Mouse (Mus musculus) midbrain, embryonic 13.5 days (tissue): ENCODE measurements at regions not wholly inside any gene's neighbourhood (a gene's known extent, or its start where the extent isn't known, plus 50 kb on each side); places are given as distances from the start of the nearest gene placed in this dataset.

Experiments
- ATAC-seq: fragments of 200-750 bp; cut with Nextera tagmentation; 2 replicates; pipeline ENCODE4 v1.8.0; 2017; ENCODE audit warnings: mild to moderate bottlenecking, moderate TSS enrichment, moderate library complexity
- H3K27ac ChIP-seq: fragments of 300-500 bp; sonication (generic); 2 replicates; pipeline ENCODE4 v1.5.1; 2015; ENCODE audit warnings: inconsistent platforms, mild to moderate bottlenecking, moderate library complexity
- H3K27me3 ChIP-seq: fragments of 300-500 bp; sonication (generic); 2 replicates; pipeline ENCODE4 v1.6.1; 2015; ENCODE audit warnings: mild to moderate bottlenecking, inconsistent platforms
- H3K36me3 ChIP-seq: fragments of 300-500 bp; sonication (generic); 2 replicates; pipeline ENCODE4 v1.6.1; 2015; ENCODE audit warnings: mild to moderate bottlenecking, inconsistent platforms
- H3K4me1 ChIP-seq: fragments of 300-500 bp; sonication (generic); replicated peaks from 2 replicates; pipeline ENCODE4 v1.6.1; 2015; ENCODE audit warnings: inconsistent platforms
- H3K4me2 ChIP-seq: fragments of 300-500 bp; sonication (generic); replicated peaks from 2 replicates; pipeline ENCODE4 v1.6.1; 2015; ENCODE audit warnings: moderate library complexity, mild to moderate bottlenecking, inconsistent platforms
- H3K4me3 ChIP-seq: fragments of 300-500 bp; sonication (generic); replicated peaks from 2 replicates; pipeline ENCODE4 v1.5.1; 2015; ENCODE audit warnings: mild to moderate bottlenecking, inconsistent platforms
- H3K9ac ChIP-seq: fragments of 300-500 bp; sonication (generic); replicated peaks from 2 replicates; pipeline ENCODE4 v1.6.1; 2015; ENCODE audit warnings: mild to moderate bottlenecking, inconsistent platforms
- H3K9me3 ChIP-seq: fragments of 300-500 bp; sonication (generic); 2 replicates; pipeline ENCODE4 v1.6.1; 2016; ENCODE audit warnings: mild to moderate bottlenecking, inconsistent platforms
- WGBS: fragments of 180-500 bp; shearing (Covaris S2); methylation state at CpG from one replicate; pipeline ENCODE4 v1.1.7; 2015; 5-methylcytosine and 5-hydroxymethylcytosine counted together

DNA sequence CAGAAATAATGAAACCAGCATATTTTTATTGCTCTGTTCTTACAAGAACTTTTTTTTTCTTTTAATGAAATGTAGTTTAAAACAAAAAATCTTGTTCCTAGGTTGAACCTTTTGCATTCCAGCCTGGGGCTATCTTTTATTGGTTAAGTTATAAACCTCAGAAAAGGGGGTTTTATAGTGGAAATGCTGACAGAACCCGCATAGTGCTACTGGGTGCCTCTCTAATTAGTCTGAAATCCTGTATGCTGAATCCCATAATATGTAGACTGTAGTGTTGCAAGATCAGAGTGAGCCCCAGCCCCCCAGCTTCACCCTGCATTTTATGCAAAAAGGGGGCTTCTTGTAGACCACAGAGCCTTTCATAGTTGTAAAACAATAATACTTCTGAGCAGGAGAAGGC lies 164.4 kb upstream of the Atp5g3 start:
- no peak for ATAC-seq
- Histone ChIP-seq H3K4me2 (no peak overlapping the region), H3K4me1 (peaks cover 12% of the 10 kb centered on the region; the same call in 1 of the 2 replicates), H3K27me3 (peaks cover 18% of the 10 kb centered on the region; the same call in 1 of the 2 replicates), H3K4me3 (no peak overlapping the region), H3K9me3 (no peaks in the 10 kb centered on the region), H3K36me3 (no peaks in the 10 kb centered on the region), H3K9ac (no peak overlapping the region), H3K27ac (no peak overlapping the region)
- 83% methylated on average over 1 of the region's 1 CpGs for WGBS

DNA sequence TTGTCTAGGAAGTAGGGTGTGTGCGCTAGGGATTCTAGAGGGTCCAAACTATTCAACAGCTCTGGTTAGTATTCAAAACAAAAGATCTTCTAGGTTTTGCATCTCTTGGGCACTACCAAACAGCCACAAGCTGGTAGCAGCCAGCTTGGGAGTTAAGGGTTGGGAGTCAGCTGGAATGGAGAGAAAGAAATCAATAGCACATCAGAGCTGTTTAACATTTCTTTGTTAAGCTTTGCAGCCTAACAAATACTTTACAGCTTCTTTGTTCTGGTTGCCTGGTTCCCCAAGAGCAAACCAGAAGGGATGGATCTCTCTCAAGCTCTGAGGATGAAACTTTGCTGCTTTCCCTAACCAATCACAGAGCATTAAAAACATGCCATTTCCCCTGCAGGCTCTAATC lies 162.3 kb upstream of the Atp5g3 start:
- H3K4me3 ChIP-seq, result no peak overlapping the region
- 79% methylated on average over 1 of the region's 1 CpGs for WGBS
- no peaks in the 10 kb centered on the region for H3K9me3 ChIP-seq
- H3K36me3 ChIP-seq, result no peaks in the 10 kb centered on the region
- no peak for ATAC-seq
- H3K4me2 ChIP-seq, result no peak overlapping the region
- H3K4me1 ChIP-seq, result peaks cover 12% of the 10 kb centered on the region; the same call in 1 of the 2 replicates
- peaks cover 23% of the 10 kb centered on the region; the same call in 1 of the 2 replicates for H3K27me3 ChIP-seq
- no peak overlapping the region for H3K9ac ChIP-seq
- no peak overlapping the region for H3K27ac ChIP-seq

DNA sequence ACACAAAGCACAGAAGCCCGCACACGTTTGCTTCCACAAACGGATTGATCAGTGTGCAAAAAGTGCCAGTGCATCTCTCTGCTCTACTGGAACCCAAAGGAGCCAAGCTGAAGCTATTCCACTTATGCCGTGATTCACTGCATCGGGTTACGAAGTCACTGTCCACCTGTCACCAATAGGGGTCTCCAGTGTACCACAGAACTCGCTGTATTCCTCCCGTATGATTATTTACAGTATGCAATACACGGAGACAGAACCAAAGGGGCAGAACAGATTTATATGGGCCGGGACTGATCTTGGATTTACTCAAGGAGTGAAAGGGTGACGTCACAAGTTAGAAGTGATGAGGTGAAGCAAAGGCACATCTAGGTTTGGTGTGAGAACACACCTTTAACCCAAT lies 155.5 kb upstream of the Atp5g3 start:
- Histone ChIP-seq H3K4me3 (no peak overlapping the region), H3K9ac (no peak overlapping the region), H3K9me3 (no peaks in the 10 kb centered on the region), H3K4me2 (0 out of 2 replicates have a peak overlapping the region, but pooled peaks have one; percentile 11), H3K36me3 (no peaks in the 10 kb centered on the region), H3K4me1 (peaks cover 27% of the 10 kb centered on the region), H3K27ac (no peak overlapping the region), H3K27me3 (peaks cover 39% of the 10 kb centered on the region)
- peak; percentile 82 for ATAC-seq
- 4% methylated on average over 11 of the region's 11 CpGs for WGBS

DNA sequence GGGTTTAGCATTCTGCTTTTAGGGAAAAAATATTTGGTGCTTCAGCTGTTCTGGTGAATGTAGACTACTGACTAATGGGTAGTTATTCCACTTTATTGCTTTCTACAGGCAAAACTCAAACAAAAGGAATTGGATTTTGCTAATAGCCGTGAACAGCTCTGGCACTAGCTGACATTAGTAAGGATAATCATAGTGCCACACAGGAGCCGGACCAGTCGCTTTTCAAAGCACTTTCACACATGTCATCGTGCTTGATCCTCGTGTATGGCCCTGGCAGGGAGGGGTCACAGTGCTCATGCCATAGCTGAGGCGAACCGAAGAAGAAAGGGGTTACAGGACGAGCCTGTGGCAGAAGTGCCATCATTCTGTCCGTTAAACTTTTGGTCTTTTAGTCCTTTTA lies 153.2 kb upstream of the Atp5g3 start:
- H3K27ac ChIP-seq, result peak overlapping the region; percentile 68
- H3K4me3 ChIP-seq, result peak overlapping the region; percentile 15; the same call in 1 of the 2 replicates
- no peaks in the 10 kb centered on the region for H3K9me3 ChIP-seq
- H3K4me1 ChIP-seq, result peaks cover 27% of the 10 kb centered on the region
- ATAC-seq, result no peak; the same call in 1 of the 2 replicates
- peaks cover 32% of the 10 kb centered on the region for H3K27me3 ChIP-seq
- H3K9ac ChIP-seq, result no peak overlapping the region
- 49% methylated on average over 9 of the region's 9 CpGs for WGBS
- H3K4me2 ChIP-seq, result peak overlapping the region; percentile 41
- no peaks in the 10 kb centered on the region for H3K36me3 ChIP-seq

DNA sequence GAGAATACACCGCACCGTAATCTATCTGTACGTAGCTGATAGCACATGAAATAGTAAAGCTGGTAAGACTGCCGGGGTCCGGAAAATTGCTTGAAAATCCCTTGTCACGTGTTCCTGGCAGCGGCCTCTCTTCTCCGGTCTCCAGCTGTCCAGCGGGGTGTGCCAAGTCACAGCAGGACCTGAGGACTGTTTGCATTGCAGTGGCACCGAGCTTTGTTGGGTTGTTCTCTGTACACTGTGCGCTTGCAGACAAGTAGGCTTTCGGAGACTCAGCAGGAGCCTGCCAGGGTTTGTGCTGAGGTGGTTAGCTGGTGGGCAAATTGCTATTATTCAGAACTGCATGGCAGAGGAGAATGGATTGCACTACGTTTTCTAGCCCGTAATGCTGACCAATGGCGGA lies 152.7 kb upstream of the Atp5g3 start:
- H3K4me1 ChIP-seq, result peaks cover 27% of the 10 kb centered on the region
- peaks cover 30% of the 10 kb centered on the region for H3K27me3 ChIP-seq
- H3K9me3 ChIP-seq, result no peaks in the 10 kb centered on the region
- H3K36me3 ChIP-seq, result no peaks in the 10 kb centered on the region
- ATAC-seq, result peak; percentile 92
- WGBS, result 44% methylated on average over 15 of the region's 15 CpGs
- peak overlapping the region; percentile 15 for H3K4me3 ChIP-seq
- H3K9ac ChIP-seq, result peak overlapping the region; percentile 49; the same call in 1 of the 2 replicates
- H3K4me2 ChIP-seq, result peak overlapping the region; percentile 41
- H3K27ac ChIP-seq, result peak overlapping the region; percentile 68

DNA sequence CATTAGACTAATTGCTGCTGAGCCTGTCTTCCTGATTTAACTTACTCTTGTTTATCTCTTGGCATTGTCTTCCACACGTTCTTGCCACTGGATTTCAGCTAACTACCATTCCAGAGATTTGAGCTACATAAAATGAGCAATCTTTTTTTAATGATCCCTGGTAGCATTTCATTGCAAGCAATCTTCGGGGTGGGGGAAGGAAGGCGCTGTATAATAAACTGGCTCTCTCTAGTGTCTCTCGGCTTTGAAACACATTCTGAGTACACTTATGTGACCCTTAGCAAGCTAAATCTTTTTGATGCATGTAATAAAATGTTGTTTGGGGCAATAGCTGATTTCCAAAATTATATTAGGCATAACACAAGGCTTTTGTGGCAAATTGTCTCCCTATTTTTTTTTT lies 152.2 kb upstream of the Atp5g3 start:
- Histone ChIP-seq H3K9ac (peak overlapping the region; percentile 49; the same call in 1 of the 2 replicates), H3K9me3 (no peaks in the 10 kb centered on the region), H3K27ac (peak overlapping the region; percentile 39; the same call in 1 of the 2 replicates), H3K27me3 (peaks cover 27% of the 10 kb centered on the region), H3K36me3 (no peaks in the 10 kb centered on the region), H3K4me1 (peaks cover 27% of the 10 kb centered on the region), H3K4me2 (peak overlapping the region; percentile 41; the same call in 1 of the 2 replicates), H3K4me3 (0 out of 2 replicates have a peak overlapping the region, but pooled peaks have one; percentile 15)
- no peak for ATAC-seq
- WGBS, result 66% methylated on average over 4 of the region's 4 CpGs

DNA sequence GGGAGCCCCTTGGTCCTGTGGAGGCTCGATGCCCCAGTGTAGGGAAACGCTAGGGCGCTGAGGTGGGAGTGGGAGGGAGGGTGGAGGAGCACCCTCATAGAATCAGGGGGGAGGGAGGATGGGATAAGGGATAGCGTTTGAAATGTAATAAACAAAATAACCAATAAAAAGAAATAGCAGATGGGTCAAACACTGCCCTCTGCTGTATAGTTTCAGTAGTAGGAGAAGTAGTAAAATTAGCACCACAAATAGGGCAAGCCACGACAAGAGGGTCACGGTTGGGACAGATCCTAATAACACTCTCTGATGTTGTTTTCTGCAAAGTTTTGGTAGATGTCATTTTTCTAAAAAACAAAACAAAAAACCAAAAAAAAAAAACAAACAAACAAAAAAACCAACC lies 131.3 kb upstream of the Atp5g3 start:
- Histone ChIP-seq H3K27me3 (no peaks in the 10 kb centered on the region), H3K9me3 (no peaks in the 10 kb centered on the region), H3K4me2 (no peak overlapping the region), H3K4me1 (peaks cover 7% of the 10 kb centered on the region), H3K9ac (no peak overlapping the region), H3K27ac (no peak overlapping the region), H3K36me3 (no peaks in the 10 kb centered on the region), H3K4me3 (no peak overlapping the region)
- no peak for ATAC-seq
- 80% methylated on average over 6 of the region's 6 CpGs for WGBS

DNA sequence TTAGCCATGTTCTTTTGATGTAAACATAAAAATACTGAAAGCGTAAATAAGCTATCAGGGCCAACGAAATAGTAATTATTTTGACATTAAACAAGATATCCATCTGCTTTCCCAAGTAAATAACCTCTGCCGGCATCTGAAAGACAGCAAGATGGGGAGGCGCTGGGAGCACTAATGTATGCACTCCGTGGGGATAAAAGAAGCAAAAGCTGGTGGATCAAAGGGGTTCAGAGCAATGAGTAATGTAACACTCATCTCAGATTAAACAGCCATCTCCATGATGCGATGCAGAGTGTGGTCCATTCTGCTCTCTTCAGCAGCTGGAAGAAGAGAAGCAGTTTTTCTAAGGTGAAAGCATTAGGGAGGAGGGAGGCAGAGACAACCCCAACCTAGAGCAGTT lies 128.5 kb upstream of the Atp5g3 start:
- no peak overlapping the region for H3K9ac ChIP-seq
- no peak for ATAC-seq
- no peaks in the 10 kb centered on the region for H3K9me3 ChIP-seq
- 38% methylated on average over 6 of the region's 6 CpGs for WGBS
- H3K36me3 ChIP-seq, result no peaks in the 10 kb centered on the region
- H3K27ac ChIP-seq, result no peak overlapping the region
- H3K4me1 ChIP-seq, result peaks cover 7% of the 10 kb centered on the region
- H3K27me3 ChIP-seq, result no peaks in the 10 kb centered on the region
- H3K4me3 ChIP-seq, result no peak overlapping the region
- no peak overlapping the region for H3K4me2 ChIP-seq

DNA sequence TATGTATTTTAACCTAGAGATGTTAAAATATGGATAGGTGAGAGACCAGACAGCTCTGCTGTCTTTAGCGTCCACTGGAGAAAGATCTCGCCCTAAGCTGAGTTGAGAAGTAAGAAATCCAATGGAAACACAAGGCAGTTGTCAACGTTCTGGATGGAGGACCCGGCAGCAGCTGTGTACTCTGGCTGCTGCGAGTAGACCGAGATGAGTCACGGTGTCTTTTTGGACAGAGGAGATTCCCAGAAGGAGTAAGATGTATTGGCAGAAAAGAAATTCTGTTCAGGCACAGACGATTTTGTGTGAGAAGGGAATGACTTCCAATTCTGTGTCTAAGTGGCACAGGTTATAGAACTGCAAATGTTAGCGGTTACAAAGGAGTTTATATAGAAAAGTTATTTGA lies 124.9 kb upstream of the Atp5g3 start:
- no peak overlapping the region for H3K4me3 ChIP-seq
- no peaks in the 10 kb centered on the region for H3K36me3 ChIP-seq
- no peak overlapping the region for H3K9ac ChIP-seq
- H3K4me2 ChIP-seq, result no peak overlapping the region
- H3K9me3 ChIP-seq, result no peaks in the 10 kb centered on the region
- no peak for ATAC-seq
- 93% methylated on average over 9 of the region's 9 CpGs for WGBS
- peaks cover 7% of the 10 kb centered on the region for H3K4me1 ChIP-seq
- H3K27ac ChIP-seq, result no peak overlapping the region
- no peaks in the 10 kb centered on the region for H3K27me3 ChIP-seq

DNA sequence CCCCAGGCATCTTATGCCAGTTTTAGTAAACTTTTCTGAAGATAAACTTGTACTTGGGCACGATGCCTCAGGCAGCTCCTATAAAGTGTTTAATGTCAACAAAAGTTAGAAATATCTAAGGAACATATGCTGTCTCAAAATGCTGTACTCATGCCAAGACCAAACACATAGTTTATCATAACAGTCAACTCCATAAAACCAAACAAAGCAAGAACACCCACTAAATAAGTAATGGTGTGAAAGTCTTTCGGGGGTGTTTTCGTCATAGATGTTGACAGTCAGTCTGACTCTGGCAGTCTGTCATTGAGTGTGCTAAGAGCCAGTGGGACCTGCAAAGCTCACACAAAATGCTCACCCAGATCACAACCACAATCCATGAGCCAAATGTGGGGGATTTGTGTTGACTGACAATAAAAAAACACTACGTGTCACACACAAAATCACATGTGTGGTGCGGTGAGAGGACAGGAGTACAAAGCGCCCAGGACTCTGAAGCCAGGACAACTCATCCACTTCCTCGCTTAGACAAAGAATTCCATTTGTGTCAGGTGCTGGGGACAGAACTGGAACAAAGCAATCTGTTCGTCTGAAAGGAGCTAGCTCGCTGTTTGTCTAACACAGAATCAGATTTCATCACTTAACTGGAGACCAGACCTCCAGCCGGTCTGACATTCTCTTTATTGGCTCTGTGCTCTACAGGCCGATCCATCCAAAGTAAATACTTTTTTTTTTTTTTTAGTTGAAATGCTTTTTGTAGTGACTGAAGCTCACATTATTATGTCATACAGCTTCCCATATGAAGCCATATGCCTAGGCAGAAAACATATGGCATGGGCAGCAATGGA lies 121.3 kb upstream of the Atp5g3 start:
- no peak overlapping the region for H3K9ac ChIP-seq
- H3K27ac ChIP-seq, result no peak overlapping the region
- peaks cover 13% of the 10 kb centered on the region for H3K4me1 ChIP-seq
- no peak overlapping the region for H3K4me3 ChIP-seq
- ATAC-seq, result no peak
- H3K4me2 ChIP-seq, result no peak overlapping the region
- H3K9me3 ChIP-seq, result no peaks in the 10 kb centered on the region
- 78% methylated on average over 11 of the region's 11 CpGs for WGBS
- no peaks in the 10 kb centered on the region for H3K36me3 ChIP-seq
- no peaks in the 10 kb centered on the region for H3K27me3 ChIP-seq

DNA sequence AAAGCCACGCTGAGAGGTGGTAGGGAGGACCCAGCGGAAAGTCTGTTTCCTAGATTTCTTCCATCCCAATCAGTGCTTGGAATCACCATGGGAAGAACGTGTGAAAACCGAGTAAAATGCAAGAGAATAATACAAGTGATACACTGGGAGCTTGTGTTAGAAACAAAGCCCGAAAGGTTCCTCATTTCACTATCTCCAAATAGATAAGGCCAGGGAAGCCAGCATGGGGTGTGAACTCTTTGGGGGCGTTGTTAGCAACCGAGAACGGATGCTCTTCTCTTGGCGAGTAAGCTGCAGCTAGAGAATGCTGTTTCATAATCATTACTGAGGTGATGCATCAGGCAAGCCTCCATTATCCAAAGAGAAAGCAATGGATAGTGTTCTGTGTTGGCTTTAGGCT lies 118.8 kb upstream of the Atp5g3 start:
- Histone ChIP-seq H3K27me3 (no peaks in the 10 kb centered on the region), H3K4me3 (no peak overlapping the region), H3K4me1 (peaks cover 15% of the 10 kb centered on the region), H3K27ac (no peak overlapping the region), H3K9ac (no peak overlapping the region), H3K36me3 (no peaks in the 10 kb centered on the region), H3K9me3 (no peaks in the 10 kb centered on the region), H3K4me2 (no peak overlapping the region)
- WGBS, result 89% methylated on average over 9 of the region's 9 CpGs
- ATAC-seq, result no peak

DNA sequence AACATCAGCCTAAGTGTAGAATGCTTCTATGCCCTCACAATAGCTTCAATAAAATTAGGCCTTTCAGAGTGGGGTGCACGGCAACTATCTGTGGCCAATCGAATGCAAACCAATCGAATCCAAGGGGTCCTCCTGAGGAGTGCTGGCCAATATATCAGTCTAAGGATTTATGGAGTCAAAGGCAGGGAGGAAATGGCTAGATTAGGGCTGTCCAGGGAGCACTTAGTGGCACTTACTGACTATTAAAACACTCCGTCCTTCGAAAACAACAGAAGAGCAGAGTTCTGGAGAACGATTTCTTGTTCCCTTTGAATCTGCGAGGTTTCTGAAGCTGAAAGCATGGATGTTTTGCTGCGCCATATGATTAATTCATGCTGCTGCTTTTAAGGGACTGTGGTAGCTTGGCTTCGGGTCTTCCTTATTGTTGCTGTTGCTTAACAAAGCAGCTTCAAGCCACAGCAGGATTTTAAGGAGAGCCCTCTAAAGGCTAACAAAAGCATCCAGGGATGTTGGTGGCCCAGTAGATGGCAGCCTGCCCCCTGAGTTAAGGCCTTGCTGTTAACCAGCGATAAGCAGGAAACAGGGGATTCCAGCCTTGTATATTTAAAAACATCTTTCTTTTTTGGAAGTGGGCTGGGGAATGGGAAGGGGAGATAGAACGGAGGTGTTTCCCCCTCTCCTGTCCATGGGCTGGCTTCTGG lies 116.4 kb upstream of the Atp5g3 start:
- no peaks in the 10 kb centered on the region for H3K36me3 ChIP-seq
- peaks cover 15% of the 10 kb centered on the region for H3K4me1 ChIP-seq
- H3K4me2 ChIP-seq, result peak overlapping the region; percentile 14; the same call in 1 of the 2 replicates
- 0 out of 2 replicates have a peak, but pooled peaks cover 3% of the 10 kb centered on the region for H3K27me3 ChIP-seq
- no peak overlapping the region for H3K9ac ChIP-seq
- 40% methylated on average over 11 of the region's 11 CpGs for WGBS
- ATAC-seq, result peak; percentile 72
- H3K27ac ChIP-seq, result peak overlapping the region; percentile 22; the same call in 1 of the 2 replicates
- no peak overlapping the region for H3K4me3 ChIP-seq
- H3K9me3 ChIP-seq, result no peaks in the 10 kb centered on the region
